Mouse (Mus musculus): Measurements from ENCODE around the gene Nmnat3. TPM values are rescaled to one million over a fixed set of nuclear protein-coding genes. Genes with fewer than 3 reads are reported as not detected.

Gene Nmnat3
- polyA plus RNA-seq, 1 experiment from 2014 or later: 6.6 TPM

GRCm38 (mm10) chr9:98409137-98409536 is 121.9 kb downstream of the Nmnat3 start:
- H3K4me1 ChIP-seq: peaks cover 4% of the 10 kb centered on the region; the same call in 1 of the 2 replicates
- no peak for ATAC-seq (ENCODE audit: borderline replicate concordance, extremely low read depth, low FRiP score, low TSS enrichment)
- H3K9ac ChIP-seq: no peak overlapping the region
- H3K4me3 ChIP-seq: no peak overlapping the region
- 27% methylated on average over 3 of the region's 3 CpGs for WGBS
- H3K27ac ChIP-seq: no peak overlapping the region
- no peak overlapping the region for H3K4me2 ChIP-seq
- no peaks in the 10 kb centered on the region for H3K27me3 ChIP-seq
- no peaks in the 10 kb centered on the region for H3K36me3 ChIP-seq
- no peaks in the 10 kb centered on the region for H3K9me3 ChIP-seq

GRCm38 (mm10) chr9:98415427-98415826 is 128.2 kb downstream of the Nmnat3 start:
- Histone ChIP-seq H3K9me3 (no peaks in the 10 kb centered on the region), H3K4me1 (no peaks in the 10 kb centered on the region), H3K36me3 (no peaks in the 10 kb centered on the region), H3K9ac (no peak overlapping the region), H3K4me3 (no peak overlapping the region), H3K27me3 (no peaks in the 10 kb centered on the region), H3K27ac (no peak overlapping the region), H3K4me2 (no peak overlapping the region)
- no peak for ATAC-seq (ENCODE audit: borderline replicate concordance, extremely low read depth, low FRiP score, low TSS enrichment)
- WGBS: 77% methylated on average over 4 of the region's 4 CpGs

- Histone ChIP-seq H3K4me1 (no peaks in the 10 kb centered on the region), H3K9ac (no peak overlapping the region), H3K27me3 (no peaks in the 10 kb centered on the region), H3K4me3 (no peak overlapping the region), H3K36me3 (no peaks in the 10 kb centered on the region), H3K9me3 (no peaks in the 10 kb centered on the region), H3K4me2 (no peak overlapping the region), H3K27ac (no peak overlapping the region)
- ATAC-seq (ENCODE audit: borderline replicate concordance, extremely low read depth, low FRiP score, low TSS enrichment): peak; percentile 66
- WGBS: 36% methylated on average over 7 of the region's 7 CpGs
These were observed 130.7 kb downstream of the Nmnat3 start for GRCm38 (mm10) chr9:98417919-98418318.

GRCm38 (mm10) chr9:98418346-98418745 is 131.1 kb downstream of the Nmnat3 start:
- H3K36me3 ChIP-seq: no peaks in the 10 kb centered on the region
- H3K9me3 ChIP-seq: no peaks in the 10 kb centered on the region
- no peak overlapping the region for H3K27ac ChIP-seq
- ATAC-seq (ENCODE audit: borderline replicate concordance, extremely low read depth, low FRiP score, low TSS enrichment): peak; percentile 36; the same call in 1 of the 2 replicates
- H3K4me1 ChIP-seq: no peaks in the 10 kb centered on the region
- WGBS: 78% methylated on average over 3 of the region's 3 CpGs
- H3K4me2 ChIP-seq: no peak overlapping the region
- H3K9ac ChIP-seq: no peak overlapping the region
- no peaks in the 10 kb centered on the region for H3K27me3 ChIP-seq
- no peak overlapping the region for H3K4me3 ChIP-seq

GRCm38 (mm10) chr9:98420666-98421065 is 133.4 kb downstream of the Nmnat3 start:
- ATAC-seq (ENCODE audit: borderline replicate concordance, extremely low read depth, low FRiP score, low TSS enrichment): no peak
- Histone ChIP-seq H3K9ac (no peak overlapping the region), H3K27ac (no peak overlapping the region), H3K27me3 (no peaks in the 10 kb centered on the region), H3K4me3 (no peak overlapping the region), H3K36me3 (no peaks in the 10 kb centered on the region), H3K9me3 (no peaks in the 10 kb centered on the region), H3K4me1 (peaks cover 7% of the 10 kb centered on the region), H3K4me2 (no peak overlapping the region)
- 47% methylated on average over 1 of the region's 1 CpGs for WGBS

GRCm38 (mm10) chr9:98421903-98422302 is 134.7 kb downstream of the Nmnat3 start:
- Histone ChIP-seq H3K27ac (no peak overlapping the region), H3K4me3 (no peak overlapping the region), H3K27me3 (no peaks in the 10 kb centered on the region), H3K36me3 (no peaks in the 10 kb centered on the region), H3K9me3 (no peaks in the 10 kb centered on the region), H3K9ac (no peak overlapping the region), H3K4me1 (peaks cover 18% of the 10 kb centered on the region), H3K4me2 (no peak overlapping the region)
- ATAC-seq (ENCODE audit: borderline replicate concordance, extremely low read depth, low FRiP score, low TSS enrichment): no peak
- WGBS: 43% methylated on average over 3 of the region's 3 CpGs

GRCm38 (mm10) chr9:98422656-98423055 is 135.4 kb downstream of the Nmnat3 start, which contains the start of gene Rbp1:
TSS of gene Rbp1 (plus strand) at chr9:98422961.
- Histone ChIP-seq H3K4me3 (no peak within 1 kb of the TSS), H3K27me3 (no peaks in the 10 kb centered on the region), H3K9ac (no peak within 1 kb of the TSS), H3K36me3 (no peaks in the 10 kb centered on the region), H3K9me3 (no peaks in the 10 kb centered on the region), H3K4me1 (peaks cover 20% of the 10 kb centered on the region), H3K27ac (no peak within 1 kb of the TSS), H3K4me2 (peak within 1 kb of the TSS; percentile 72; the same call in 1 of the 2 replicates)
- 74% methylated on average over 5 of the region's 5 CpGs for WGBS
- no peak for ATAC-seq (ENCODE audit: borderline replicate concordance, extremely low read depth, low FRiP score, low TSS enrichment)

- 20% methylated on average over 4 of the region's 4 CpGs for WGBS
- peak overlapping the region; percentile 72; the same call in 1 of the 2 replicates for H3K4me2 ChIP-seq
These were observed 136.5 kb downstream of the Nmnat3 start for GRCm38 (mm10) chr9:98423691-98424090.

GRCm38 (mm10) chr9:98424291-98424690 is 137.1 kb downstream of the Nmnat3 start:
- Histone ChIP-seq H3K4me1 (peaks cover 36% of the 10 kb centered on the region), H3K9me3 (no peaks in the 10 kb centered on the region), H3K27me3 (no peaks in the 10 kb centered on the region), H3K4me3 (peak overlapping the region; percentile 59), H3K27ac (peak overlapping the region; percentile 15; the same call in 1 of the 2 replicates), H3K36me3 (no peaks in the 10 kb centered on the region), H3K4me2 (peak overlapping the region; percentile 72), H3K9ac (peak overlapping the region; percentile 60; the same call in 1 of the 2 replicates)
- no peak for ATAC-seq (ENCODE audit: borderline replicate concordance, extremely low read depth, low FRiP score, low TSS enrichment)
- 3% methylated on average over 8 of the region's 8 CpGs for WGBS

More at GRCm38 (mm10) chr9:98423691-98424090, 136.5 kb downstream of the Nmnat3 start:
- peaks cover 30% of the 10 kb centered on the region for H3K4me1 ChIP-seq
- no peaks in the 10 kb centered on the region for H3K36me3 ChIP-seq
- ATAC-seq (ENCODE audit: borderline replicate concordance, extremely low read depth, low FRiP score, low TSS enrichment): no peak
- H3K9me3 ChIP-seq: no peaks in the 10 kb centered on the region
- H3K9ac ChIP-seq: no peak overlapping the region
- no peaks in the 10 kb centered on the region for H3K27me3 ChIP-seq
- H3K4me3 ChIP-seq: no peak overlapping the region
- H3K27ac ChIP-seq: no peak overlapping the region

GRCm38 (mm10) chr9:98424725-98425210 is 137.5 kb downstream of the Nmnat3 start:
- H3K27ac ChIP-seq: peak overlapping the region; percentile 54; the same call in 1 of the 2 replicates
- no peaks in the 10 kb centered on the region for H3K9me3 ChIP-seq
- H3K4me2 ChIP-seq: peak overlapping the region; percentile 72
- no peaks in the 10 kb centered on the region for H3K36me3 ChIP-seq
- under 1% methylated on average over 38 of the region's 42 CpGs for WGBS
- peaks cover 41% of the 10 kb centered on the region for H3K4me1 ChIP-seq
- peak; percentile 74 for ATAC-seq (ENCODE audit: borderline replicate concordance, extremely low read depth, low FRiP score, low TSS enrichment)
- peak overlapping the region; percentile 60 for H3K9ac ChIP-seq
- H3K4me3 ChIP-seq: peak overlapping the region; percentile 59
- no peaks in the 10 kb centered on the region for H3K27me3 ChIP-seq

- ATAC-seq (ENCODE audit: borderline replicate concordance, extremely low read depth, low FRiP score, low TSS enrichment): no peak
- Histone ChIP-seq H3K36me3 (no peaks in the 10 kb centered on the region), H3K27me3 (no peaks in the 10 kb centered on the region), H3K4me3 (peak overlapping the region; percentile 59), H3K27ac (peak overlapping the region; percentile 54), H3K9me3 (no peaks in the 10 kb centered on the region), H3K9ac (peak overlapping the region; percentile 60), H3K4me2 (peak overlapping the region; percentile 72), H3K4me1 (peaks cover 47% of the 10 kb centered on the region)
- 6% methylated on average over 19 of the region's 19 CpGs for WGBS
These were observed 138.2 kb downstream of the Nmnat3 start for GRCm38 (mm10) chr9:98425351-98425880.

- Histone ChIP-seq H3K4me3 (no peak overlapping the region), H3K4me2 (peak overlapping the region; percentile 72), H3K36me3 (no peaks in the 10 kb centered on the region), H3K9ac (no peak overlapping the region), H3K27ac (peak overlapping the region; percentile 88), H3K27me3 (no peaks in the 10 kb centered on the region), H3K4me1 (peaks cover 58% of the 10 kb centered on the region), H3K9me3 (no peaks in the 10 kb centered on the region)
- ATAC-seq (ENCODE audit: borderline replicate concordance, extremely low read depth, low FRiP score, low TSS enrichment): no peak
- WGBS: 44% methylated on average over 4 of the region's 4 CpGs
These were observed 140.8 kb downstream of the Nmnat3 start for GRCm38 (mm10) chr9:98427906-98428517.

All from lung, embryonic 15.5 days (tissue).